Mouse (Mus musculus): ENCODE data around the gene Aldh3b2. TPM values are rescaled to one million over a fixed set of nuclear protein-coding genes. Genes with fewer than 3 reads are reported as not detected.

Gene Aldh3b2
- polyA plus RNA-seq, 1 experiment from 2014 or later, result 2.6 TPM

DNA sequence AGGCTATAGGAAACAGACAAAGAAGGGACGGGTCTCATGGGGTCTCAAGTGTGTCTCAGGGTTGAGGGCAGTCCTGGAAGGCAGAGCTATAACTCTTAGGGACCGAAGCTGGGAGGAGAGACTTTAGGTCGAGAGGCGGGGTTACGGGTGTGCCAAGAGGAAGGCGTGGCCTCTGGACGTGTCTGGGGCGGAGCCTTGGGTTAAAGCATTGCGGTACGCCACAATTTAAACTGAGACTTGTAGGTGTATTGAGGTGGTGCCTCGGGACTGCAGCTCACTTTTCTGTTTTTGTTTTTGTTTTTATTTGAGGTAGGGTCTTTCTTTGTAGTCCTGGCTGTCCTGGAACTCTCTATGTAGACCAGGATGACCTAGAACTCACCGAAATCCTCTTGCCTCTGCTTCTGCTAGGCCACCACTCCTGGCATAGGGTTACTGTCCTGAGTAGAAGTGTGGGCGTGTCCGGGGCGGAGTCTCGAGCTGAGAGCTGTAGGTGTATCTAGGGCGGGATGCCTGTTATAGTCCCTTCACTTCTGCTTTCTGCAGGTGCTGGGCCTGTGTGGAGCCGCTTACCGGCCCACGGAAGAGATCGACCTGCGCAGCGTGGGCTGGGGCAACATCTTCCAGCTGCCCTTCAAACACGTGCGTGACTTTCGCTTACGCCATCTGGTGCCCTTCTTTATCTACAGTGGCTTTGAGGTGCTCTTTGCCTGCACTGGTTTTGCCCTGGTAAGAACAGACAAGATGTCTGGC lies 29.0 kb upstream of the Aldh3b2 start:
- no peak overlapping the region for H3K9ac ChIP-seq (ENCODE audit: low read length)
- ATAC-seq (ENCODE audit: insufficient number of reproducible peaks, low FRiP score, low TSS enrichment, low read depth), result no peak
- H3K36me3 ChIP-seq (ENCODE audit: control insufficient read depth, insufficient read depth, low read length), result no peaks in the 10 kb centered on the region
- H3K4me3 ChIP-seq (ENCODE audit: low read depth, low read length), result no peak overlapping the region
- WGBS, result 21% methylated on average over 27 of the region's 27 CpGs
- 0 out of 2 replicates have a peak overlapping the region, but pooled peaks have one; percentile 10 for H3K4me2 ChIP-seq (ENCODE audit: low read depth, severe bottlenecking)
- H3K9me3 ChIP-seq (ENCODE audit: control insufficient read depth, low read length), result no peaks in the 10 kb centered on the region
- no peaks in the 10 kb centered on the region for H3K4me1 ChIP-seq (ENCODE audit: control insufficient read depth, insufficient read depth, low read length)
- no peak for DNase-seq (ENCODE audit: low spot score)
- H3K27me3 ChIP-seq (ENCODE audit: control insufficient read depth, insufficient read depth, low read length), result no peaks in the 10 kb centered on the region
- H3K27ac ChIP-seq (replicated peaks; ENCODE audit: low read depth, low read length), result no peak overlapping the region

DNA sequence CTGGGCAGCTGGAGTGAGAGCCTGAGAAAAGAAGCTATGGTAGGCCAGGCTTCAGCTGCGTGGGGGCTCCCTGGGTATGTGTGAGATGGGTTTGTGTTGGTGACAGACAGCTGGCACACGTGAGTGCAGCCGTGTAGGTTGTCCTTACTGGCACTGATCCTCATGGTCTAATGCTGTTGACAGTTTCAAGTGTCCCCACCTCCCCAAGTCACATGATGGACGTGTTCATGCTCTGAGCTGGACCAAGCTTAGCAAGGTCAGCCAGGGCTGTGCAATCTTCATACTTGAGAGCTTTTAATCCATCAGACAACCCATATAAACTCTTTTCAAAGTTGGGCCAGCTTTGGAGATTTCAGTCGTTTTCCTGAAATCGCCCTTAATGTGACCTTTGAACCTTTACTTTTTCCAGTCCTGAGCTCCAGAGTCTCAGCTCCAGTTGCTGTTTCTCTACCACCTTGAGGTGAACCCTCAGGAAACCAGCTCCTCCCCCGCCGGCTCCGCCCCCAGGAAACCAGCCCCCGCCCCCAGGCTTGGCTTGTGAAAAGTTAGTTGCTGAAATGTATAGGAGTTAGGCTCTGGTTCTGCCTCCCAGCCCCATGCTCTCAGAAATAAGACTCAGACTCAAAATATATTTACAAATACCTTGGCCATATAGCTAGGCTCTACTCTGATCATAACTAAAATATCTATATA lies 26.1 kb upstream of the Aldh3b2 start:
- Histone ChIP-seq H3K9me3 (ENCODE audit: control insufficient read depth, low read length) (no peaks in the 10 kb centered on the region), H3K4me1 (ENCODE audit: control insufficient read depth, insufficient read depth, low read length) (no peaks in the 10 kb centered on the region), H3K9ac (ENCODE audit: low read length) (no peak overlapping the region), H3K27ac (replicated peaks; ENCODE audit: low read depth, low read length) (no peak overlapping the region), H3K4me2 (ENCODE audit: low read depth, severe bottlenecking) (no peak overlapping the region), H3K4me3 (ENCODE audit: low read depth, low read length) (no peak overlapping the region), H3K27me3 (ENCODE audit: control insufficient read depth, insufficient read depth, low read length) (no peaks in the 10 kb centered on the region), H3K36me3 (ENCODE audit: control insufficient read depth, insufficient read depth, low read length) (no peaks in the 10 kb centered on the region; the same call in 1 of the 2 replicates)
- 33% methylated on average over 10 of the region's 10 CpGs for WGBS
- ATAC-seq (ENCODE audit: insufficient number of reproducible peaks, low FRiP score, low TSS enrichment, low read depth) (no peak), DNase-seq (ENCODE audit: low spot score) (peak; percentile 34)

DNA sequence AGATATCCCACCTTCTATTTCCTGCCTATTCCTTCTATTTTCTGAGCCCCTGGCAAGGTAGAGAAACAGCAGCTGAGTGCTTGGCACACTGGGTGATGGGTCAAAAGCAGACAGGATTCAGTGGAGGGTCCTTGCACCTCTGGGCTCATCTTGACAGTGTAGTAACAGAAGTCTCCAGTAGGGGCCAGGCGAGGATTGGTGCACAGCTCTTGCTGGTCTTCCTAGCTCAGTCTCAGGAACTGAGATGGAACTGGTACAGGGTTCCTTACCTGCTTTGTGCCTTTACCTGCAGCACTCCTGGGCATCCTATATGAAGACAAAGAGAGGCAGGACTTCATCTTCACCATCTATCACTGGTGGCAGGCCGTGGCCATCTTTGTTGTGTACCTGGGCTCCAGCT lies 25.4 kb upstream of the Aldh3b2 start:
- H3K4me2 ChIP-seq (ENCODE audit: low read depth, severe bottlenecking), result no peak overlapping the region
- no peak overlapping the region for H3K27ac ChIP-seq (replicated peaks; ENCODE audit: low read depth, low read length)
- H3K4me1 ChIP-seq (ENCODE audit: control insufficient read depth, insufficient read depth, low read length), result no peaks in the 10 kb centered on the region
- peak; percentile 84 for DNase-seq (ENCODE audit: low spot score)
- H3K9me3 ChIP-seq (ENCODE audit: control insufficient read depth, low read length), result no peaks in the 10 kb centered on the region
- H3K27me3 ChIP-seq (ENCODE audit: control insufficient read depth, insufficient read depth, low read length), result no peaks in the 10 kb centered on the region
- no peak for ATAC-seq (ENCODE audit: insufficient number of reproducible peaks, low FRiP score, low TSS enrichment, low read depth)
- no peak overlapping the region for H3K4me3 ChIP-seq (ENCODE audit: low read depth, low read length)
- H3K36me3 ChIP-seq (ENCODE audit: control insufficient read depth, insufficient read depth, low read length), result no peaks in the 10 kb centered on the region; the same call in 1 of the 2 replicates
- whole genome bisulfite sequencing, result 11% methylated on average over 2 of the region's 2 CpGs
- no peak overlapping the region for H3K9ac ChIP-seq (ENCODE audit: low read length)

DNA sequence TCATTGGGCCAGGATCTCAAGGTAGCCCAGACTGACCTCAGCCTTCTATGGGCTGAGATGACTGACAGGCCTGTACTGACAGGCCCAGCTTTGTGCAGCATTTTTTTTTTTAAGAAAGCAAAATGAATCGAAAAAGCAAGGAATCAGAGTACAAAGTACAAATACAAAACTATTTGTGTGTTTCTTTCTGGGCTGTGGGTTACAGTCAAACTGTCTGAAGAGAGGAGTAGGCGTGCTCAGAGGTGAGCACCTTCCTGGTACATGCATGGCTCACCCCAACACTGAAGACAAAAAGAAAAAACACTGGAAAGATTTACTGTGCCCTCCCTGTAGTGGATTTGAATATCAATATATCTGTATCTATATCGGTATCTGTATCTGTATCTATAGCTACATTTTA lies 24.3 kb upstream of the Aldh3b2 start:
- ATAC-seq (ENCODE audit: insufficient number of reproducible peaks, low FRiP score, low TSS enrichment, low read depth) (no peak), DNase-seq (ENCODE audit: low spot score) (no peak)
- WGBS, result 83% methylated on average over 3 of the region's 3 CpGs
- H3K36me3 ChIP-seq (ENCODE audit: control insufficient read depth, insufficient read depth, low read length), result no peaks in the 10 kb centered on the region; the same call in 1 of the 2 replicates
- H3K9ac ChIP-seq (ENCODE audit: low read length), result no peak overlapping the region
- no peaks in the 10 kb centered on the region for H3K4me1 ChIP-seq (ENCODE audit: control insufficient read depth, insufficient read depth, low read length)
- H3K4me3 ChIP-seq (ENCODE audit: low read depth, low read length), result no peak overlapping the region
- no peak overlapping the region for H3K27ac ChIP-seq (replicated peaks; ENCODE audit: low read depth, low read length)
- H3K9me3 ChIP-seq (ENCODE audit: control insufficient read depth, low read length), result no peaks in the 10 kb centered on the region
- no peak overlapping the region for H3K4me2 ChIP-seq (ENCODE audit: low read depth, severe bottlenecking)
- H3K27me3 ChIP-seq (ENCODE audit: control insufficient read depth, insufficient read depth, low read length), result no peaks in the 10 kb centered on the region

DNA sequence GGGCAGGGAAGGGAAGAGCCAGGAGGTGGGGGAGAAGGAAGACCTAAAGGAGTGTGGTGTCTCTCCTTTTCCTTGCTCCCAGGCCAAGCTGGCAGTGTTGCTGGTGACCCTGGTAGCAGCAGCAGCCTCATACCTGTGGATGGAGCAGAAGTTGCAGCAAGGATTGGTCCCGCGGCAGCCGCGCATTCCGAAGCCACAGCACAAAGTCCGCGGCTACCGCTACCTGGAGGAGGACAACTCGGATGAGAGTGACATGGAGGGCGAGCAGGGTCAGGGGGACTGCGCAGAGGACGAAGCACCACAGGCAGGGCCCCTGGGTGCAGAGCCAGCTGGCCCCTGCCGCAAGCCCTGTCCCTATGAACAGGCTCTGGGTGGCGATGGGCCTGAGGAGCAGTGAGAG lies 23.6 kb upstream of the Aldh3b2 start:
- H3K36me3 ChIP-seq (ENCODE audit: control insufficient read depth, insufficient read depth, low read length), result no peaks in the 10 kb centered on the region; the same call in 1 of the 2 replicates
- no peak overlapping the region for H3K4me2 ChIP-seq (ENCODE audit: low read depth, severe bottlenecking)
- DNase-seq (ENCODE audit: low spot score), result no peak
- WGBS, result 70% methylated on average over 14 of the region's 14 CpGs
- H3K4me1 ChIP-seq (ENCODE audit: control insufficient read depth, insufficient read depth, low read length), result no peaks in the 10 kb centered on the region
- H3K9ac ChIP-seq (ENCODE audit: low read length), result no peak overlapping the region
- H3K27ac ChIP-seq (replicated peaks; ENCODE audit: low read depth, low read length), result no peak overlapping the region
- no peak overlapping the region for H3K4me3 ChIP-seq (ENCODE audit: low read depth, low read length)
- H3K27me3 ChIP-seq (ENCODE audit: control insufficient read depth, insufficient read depth, low read length), result no peaks in the 10 kb centered on the region
- no peak for ATAC-seq (ENCODE audit: insufficient number of reproducible peaks, low FRiP score, low TSS enrichment, low read depth)
- no peaks in the 10 kb centered on the region for H3K9me3 ChIP-seq (ENCODE audit: control insufficient read depth, low read length)

DNA sequence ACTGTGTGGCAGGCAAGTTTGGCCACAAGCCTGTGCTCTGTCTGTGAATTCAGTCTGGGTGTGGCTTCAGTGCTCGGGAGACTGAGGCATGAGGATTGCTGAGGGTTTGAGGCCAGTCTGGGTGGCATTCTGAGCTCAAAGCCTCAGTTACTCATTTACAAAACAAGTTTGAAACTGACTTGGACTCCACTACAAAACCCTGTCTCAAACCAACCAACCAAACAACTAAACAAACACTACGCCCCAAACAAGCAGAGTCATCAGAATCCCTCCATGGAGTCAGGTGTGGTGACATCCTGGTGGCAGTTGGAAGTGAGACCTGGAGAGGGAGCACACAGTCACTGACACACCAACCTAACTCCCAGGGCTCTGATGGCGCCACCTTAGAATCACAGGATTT lies 21.8 kb upstream of the Aldh3b2 start:
- Histone ChIP-seq H3K27me3 (ENCODE audit: control insufficient read depth, insufficient read depth, low read length) (no peaks in the 10 kb centered on the region), H3K36me3 (ENCODE audit: control insufficient read depth, insufficient read depth, low read length) (no peaks in the 10 kb centered on the region; the same call in 1 of the 2 replicates), H3K4me2 (ENCODE audit: low read depth, severe bottlenecking) (no peak overlapping the region), H3K9me3 (ENCODE audit: control insufficient read depth, low read length) (no peaks in the 10 kb centered on the region), H3K27ac (replicated peaks; ENCODE audit: low read depth, low read length) (no peak overlapping the region), H3K9ac (ENCODE audit: low read length) (no peak overlapping the region), H3K4me1 (ENCODE audit: control insufficient read depth, insufficient read depth, low read length) (no peaks in the 10 kb centered on the region), H3K4me3 (ENCODE audit: low read depth, low read length) (no peak overlapping the region)
- ATAC-seq (ENCODE audit: insufficient number of reproducible peaks, low FRiP score, low TSS enrichment, low read depth) (no peak), DNase-seq (ENCODE audit: low spot score) (no peak)
- 83% methylated on average over 3 of the region's 3 CpGs for WGBS

DNA sequence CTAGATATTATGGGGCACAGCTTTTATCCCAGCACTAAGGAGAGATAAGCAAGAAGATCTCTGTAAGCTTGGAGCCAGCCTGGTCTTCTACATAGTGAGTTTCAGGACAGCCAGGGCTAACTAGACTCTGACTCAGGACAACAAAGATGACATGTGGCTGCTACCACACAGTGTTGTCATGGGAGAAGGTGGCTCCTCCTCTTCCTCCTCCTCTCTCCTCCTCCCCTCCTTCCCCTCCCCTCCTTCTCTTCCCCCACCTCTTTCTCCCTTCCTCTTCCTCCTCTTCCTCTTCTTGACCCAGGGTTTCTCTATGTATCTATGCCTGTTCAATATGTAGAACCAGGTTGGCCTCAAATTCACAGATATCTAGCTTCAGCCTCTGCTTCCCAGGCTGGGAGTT lies 20.7 kb upstream of the Aldh3b2 start:
- Histone ChIP-seq H3K9me3 (ENCODE audit: control insufficient read depth, low read length) (no peaks in the 10 kb centered on the region), H3K36me3 (ENCODE audit: control insufficient read depth, insufficient read depth, low read length) (no peaks in the 10 kb centered on the region; the same call in 1 of the 2 replicates), H3K4me2 (ENCODE audit: low read depth, severe bottlenecking) (no peak overlapping the region), H3K4me1 (ENCODE audit: control insufficient read depth, insufficient read depth, low read length) (no peaks in the 10 kb centered on the region), H3K4me3 (ENCODE audit: low read depth, low read length) (no peak overlapping the region), H3K9ac (ENCODE audit: low read length) (no peak overlapping the region), H3K27me3 (ENCODE audit: control insufficient read depth, insufficient read depth, low read length) (no peaks in the 10 kb centered on the region), H3K27ac (replicated peaks; ENCODE audit: low read depth, low read length) (no peak overlapping the region)
- no peak for ATAC-seq (ENCODE audit: insufficient number of reproducible peaks, low FRiP score, low TSS enrichment, low read depth)
- DNase-seq (ENCODE audit: low spot score), result no peak

DNA sequence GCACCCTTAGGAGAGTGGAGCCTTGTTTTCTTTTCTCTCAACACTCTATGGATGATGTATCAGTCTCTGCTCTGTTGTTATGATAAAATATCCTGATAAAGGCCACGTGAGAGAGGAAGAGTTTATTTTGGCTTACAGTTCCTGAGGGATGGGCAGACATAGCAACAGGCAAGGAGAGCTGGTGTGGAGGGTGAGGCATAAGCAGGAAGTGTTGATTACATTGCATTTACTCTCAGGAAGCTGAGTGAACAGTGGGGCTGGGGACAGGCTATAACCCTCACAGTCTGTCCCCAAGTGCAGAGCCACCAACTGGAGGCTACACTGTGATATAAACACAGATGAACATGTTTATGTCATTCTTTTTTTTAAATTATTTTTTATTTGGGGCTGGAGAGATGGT lies 20.0 kb upstream of the Aldh3b2 start:
- no peak overlapping the region for H3K4me2 ChIP-seq (ENCODE audit: low read depth, severe bottlenecking)
- no peaks in the 10 kb centered on the region for H3K9me3 ChIP-seq (ENCODE audit: control insufficient read depth, low read length)
- no peaks in the 10 kb centered on the region; the same call in 1 of the 2 replicates for H3K36me3 ChIP-seq (ENCODE audit: control insufficient read depth, insufficient read depth, low read length)
- no peak overlapping the region for H3K9ac ChIP-seq (ENCODE audit: low read length)
- H3K27ac ChIP-seq (replicated peaks; ENCODE audit: low read depth, low read length), result no peak overlapping the region
- no peaks in the 10 kb centered on the region for H3K27me3 ChIP-seq (ENCODE audit: control insufficient read depth, insufficient read depth, low read length)
- ATAC-seq (ENCODE audit: insufficient number of reproducible peaks, low FRiP score, low TSS enrichment, low read depth) (no peak), DNase-seq (ENCODE audit: low spot score) (no peak)
- H3K4me1 ChIP-seq (ENCODE audit: control insufficient read depth, insufficient read depth, low read length), result no peaks in the 10 kb centered on the region
- 62% methylated on average over 1 of the region's 1 CpGs for WGBS
- no peak overlapping the region for H3K4me3 ChIP-seq (ENCODE audit: low read depth, low read length)

Measured in limb, embryonic 11.5 days (tissue).